Mouse (Mus musculus) adrenal gland, adult 2 months (tissue): Measurements from ENCODE around the gene Tmprss12. TPM values are rescaled to one million over a fixed set of nuclear protein-coding genes. Genes with fewer than 3 reads are reported as not detected.
"Not testable (repeated sequence)": the region's sequence is repeated elsewhere in the genome, so short reads cannot be mapped to it uniquely, and the experiment has no call there.

Experiments
- DNase-seq: peaks from one replicate; pipeline ENCODE4 v3.0.0; 2021
- polyA plus RNA-seq: library from polyadenylated mRNA; depleted of rRNA; stranded (reverse); fragments of >200 nt; gene quantifications from 2 replicates; pipeline ENCODE4 v1.2.3, GENCODE M21; 2012; rRNA removed
- total RNA-seq, 2 experiments: library from RNA; stranded (reverse); gene quantifications; 2 replicates each; pipeline ENCODE4 v1.2.3; 2021

Gene Tmprss12
- total and polyA plus RNA-seq, 3 experiments, result not detected

DNA sequence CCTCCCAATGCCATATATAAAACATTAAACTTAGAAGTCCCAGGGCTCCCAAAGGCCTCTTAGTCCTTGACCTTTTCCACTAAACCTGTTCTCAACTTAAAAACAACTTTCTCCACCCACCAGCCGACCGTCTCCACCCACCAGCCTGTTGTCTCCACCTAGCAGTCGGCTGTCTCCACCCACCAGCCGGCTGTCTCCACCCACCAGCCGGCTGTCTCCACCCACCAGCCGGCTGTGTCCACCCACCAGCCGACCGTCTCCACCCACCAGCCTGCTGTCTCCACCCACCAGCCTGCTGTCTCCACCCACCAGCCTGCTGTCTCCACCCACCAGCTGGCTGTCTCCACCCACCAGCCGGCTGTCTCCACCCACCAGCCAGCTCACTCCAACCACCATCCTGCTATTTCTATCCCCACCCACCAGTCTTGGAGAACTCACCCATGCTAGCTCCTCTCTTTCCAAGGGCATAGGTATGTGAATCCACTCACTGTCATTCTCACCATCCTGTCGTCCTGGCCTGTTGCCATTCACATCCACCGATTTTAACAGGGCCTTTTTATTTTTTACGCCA lies 43.5 kb downstream of the Tmprss12 start:
- DNase-seq, result no peak

DNA sequence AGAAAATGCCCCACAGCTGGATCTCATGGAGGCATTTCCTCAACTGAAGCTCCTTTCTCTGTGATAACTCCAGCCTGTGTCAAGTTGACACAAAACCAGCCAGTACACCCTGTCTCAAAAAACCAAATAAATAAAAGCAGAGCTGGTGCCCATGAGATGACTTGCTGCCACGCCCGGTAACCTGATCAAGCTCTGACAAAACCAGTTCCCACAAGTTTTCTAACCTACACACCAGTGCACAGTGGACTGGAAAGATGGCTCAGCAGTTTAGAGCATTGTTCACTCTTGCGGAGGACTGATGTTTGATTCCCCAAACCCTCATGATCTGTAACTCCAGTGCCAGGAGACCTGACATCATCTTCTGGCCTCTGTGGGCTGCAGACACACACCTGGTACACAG lies 44.6 kb downstream of the Tmprss12 start:
- DNase-seq, result no peak

DNA sequence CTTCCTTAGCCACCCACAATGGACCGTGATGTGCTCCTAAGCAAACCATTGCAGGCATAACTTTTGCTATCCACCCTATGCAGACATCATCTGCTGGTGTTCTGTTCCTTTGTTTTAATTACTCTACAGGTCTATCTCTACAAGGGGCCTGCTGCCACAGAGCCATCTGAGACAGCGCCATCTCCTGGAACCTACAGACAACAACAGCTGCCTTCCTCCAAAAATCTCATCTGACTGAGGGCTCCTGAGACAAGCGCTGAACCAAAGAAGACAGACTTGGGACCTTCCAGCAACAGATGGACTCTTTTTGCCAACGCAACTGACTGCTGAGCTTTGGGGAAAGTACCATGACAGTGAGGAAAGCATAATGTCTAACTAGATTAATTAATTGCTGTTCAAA lies 47.5 kb downstream of the Tmprss12 start:
- DNase-seq, result not testable (repeated sequence)

DNA sequence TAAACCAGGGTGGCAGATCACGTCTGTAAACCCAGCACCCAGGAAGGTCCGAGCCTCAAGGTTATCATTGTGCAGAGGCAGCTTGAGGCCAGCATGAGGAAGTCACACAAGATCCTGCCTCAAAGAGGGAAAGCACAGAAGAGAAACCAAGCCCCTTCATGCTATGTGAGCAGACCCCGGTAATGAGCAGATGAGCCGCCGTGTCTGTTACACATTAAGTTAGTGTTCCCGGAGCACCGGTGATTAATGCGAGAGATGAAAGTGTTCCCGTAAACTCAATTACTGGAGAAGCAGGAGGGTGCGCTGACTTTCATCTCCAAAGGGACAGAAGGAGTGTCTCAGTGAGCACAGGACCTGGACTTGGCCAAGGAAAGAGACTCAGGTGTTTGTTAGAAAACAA lies 48.7 kb downstream of the Tmprss12 start:
- not testable (repeated sequence) for DNase-seq

DNA sequence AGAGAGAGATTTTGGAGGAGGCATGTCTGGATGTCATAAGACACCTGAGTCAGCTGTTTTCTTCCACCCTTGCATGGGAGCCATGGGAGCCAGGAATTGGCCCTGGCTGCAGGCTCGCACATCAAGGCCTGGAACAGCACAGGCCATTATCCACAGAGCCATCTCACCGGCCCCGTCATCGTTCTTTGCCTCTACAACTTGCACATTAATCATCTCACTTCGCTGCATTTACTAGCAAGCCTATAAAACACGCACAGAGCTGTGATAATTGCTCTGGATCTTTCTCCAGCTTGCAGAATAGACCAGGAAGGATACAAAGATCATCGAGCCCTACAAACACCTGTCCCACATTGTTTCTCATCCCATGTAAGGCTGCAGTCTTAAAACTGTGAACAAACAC lies 50.1 kb downstream of the Tmprss12 start:
- DNase-seq, result no peak

DNA sequence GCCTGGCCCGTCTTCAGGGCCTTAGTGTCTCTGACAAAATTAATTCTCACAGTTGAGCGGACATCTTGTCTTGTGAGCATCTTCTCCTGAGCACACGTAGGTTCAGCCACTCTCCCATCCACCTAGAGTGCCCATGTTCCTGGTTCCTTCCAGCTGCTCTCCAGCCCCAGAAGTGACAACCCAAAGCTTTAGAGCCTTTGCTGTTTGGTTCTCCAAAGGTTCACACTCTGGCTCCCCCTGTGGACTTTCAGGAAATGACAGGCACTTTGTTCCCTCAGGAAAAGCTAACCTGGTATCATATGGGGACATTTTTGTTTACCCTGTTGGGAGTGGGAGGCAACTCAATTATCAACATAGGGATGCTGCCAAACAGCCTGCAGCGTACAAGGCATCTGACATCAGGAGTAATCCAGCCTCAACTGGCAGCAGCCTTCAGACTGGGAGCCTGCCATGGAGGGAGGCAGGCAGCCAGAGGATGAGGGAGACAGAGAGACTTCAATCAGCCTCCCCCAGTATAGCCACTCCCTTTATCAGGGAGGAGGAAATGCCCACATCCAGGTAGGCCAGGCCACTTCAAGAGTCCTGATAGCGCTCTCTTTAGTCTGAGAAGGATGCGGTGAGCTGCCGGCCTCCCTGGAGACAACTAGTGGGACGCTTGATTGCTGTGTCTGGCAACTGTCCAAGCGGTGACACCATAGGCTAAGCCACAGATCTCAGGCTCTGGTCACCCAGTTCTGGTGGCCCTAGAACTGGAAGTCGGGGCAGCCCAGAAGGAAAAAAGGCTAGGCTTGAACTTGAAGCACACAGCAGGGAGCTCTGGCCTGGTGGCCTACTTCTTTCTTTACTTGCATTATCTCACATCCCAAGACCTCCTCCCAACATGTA lies 51.7 kb downstream of the Tmprss12 start:
- DNase-seq, result not testable (repeated sequence)

DNA sequence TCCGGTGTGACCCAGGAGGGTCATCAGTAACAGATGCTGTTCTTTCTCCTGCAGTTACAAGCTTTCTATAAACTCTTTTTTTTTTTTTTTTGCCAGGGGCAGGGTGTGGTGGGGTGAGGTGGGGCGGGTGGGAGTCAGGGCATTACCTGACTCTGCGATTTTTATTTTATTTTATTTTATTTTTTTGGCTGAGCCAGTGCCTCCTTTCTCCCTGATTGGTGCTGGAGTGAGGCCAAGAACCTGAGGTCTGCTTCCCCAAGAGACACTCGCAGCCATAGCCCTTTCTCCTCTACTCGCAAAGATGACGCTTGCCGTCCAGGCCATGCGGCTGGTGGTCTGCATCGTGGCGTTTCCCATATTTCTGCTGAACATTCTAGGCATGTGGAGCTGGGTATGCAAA lies 54.0 kb downstream of the Tmprss12 start, which contains the start of gene Mettl7a3:
Gene Mettl7a3, plus strand, starts transcription at position 301 of the 400 bp plus-strand sequence.
- DNase-seq, result no peak

DNA sequence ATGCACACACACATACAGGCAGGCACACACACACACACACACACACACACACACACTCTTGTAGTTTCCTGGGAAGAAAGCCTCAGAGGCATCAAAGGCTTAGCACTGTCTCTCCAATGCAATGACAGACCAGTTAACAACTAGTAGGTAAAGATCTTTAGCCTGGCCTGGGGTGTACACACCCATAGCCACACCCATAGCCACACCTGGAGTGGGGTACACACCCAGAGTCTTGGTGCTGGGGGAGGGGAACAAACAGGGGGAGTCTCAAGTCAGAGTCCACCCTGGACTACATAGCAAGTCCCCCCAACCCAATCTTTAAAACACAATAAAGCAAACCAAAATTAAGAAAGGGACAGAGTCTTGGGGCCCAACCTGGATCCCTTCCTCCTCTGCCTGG lies 56.7 kb downstream of the Tmprss12 start:
- not testable (repeated sequence) for DNase-seq

DNA sequence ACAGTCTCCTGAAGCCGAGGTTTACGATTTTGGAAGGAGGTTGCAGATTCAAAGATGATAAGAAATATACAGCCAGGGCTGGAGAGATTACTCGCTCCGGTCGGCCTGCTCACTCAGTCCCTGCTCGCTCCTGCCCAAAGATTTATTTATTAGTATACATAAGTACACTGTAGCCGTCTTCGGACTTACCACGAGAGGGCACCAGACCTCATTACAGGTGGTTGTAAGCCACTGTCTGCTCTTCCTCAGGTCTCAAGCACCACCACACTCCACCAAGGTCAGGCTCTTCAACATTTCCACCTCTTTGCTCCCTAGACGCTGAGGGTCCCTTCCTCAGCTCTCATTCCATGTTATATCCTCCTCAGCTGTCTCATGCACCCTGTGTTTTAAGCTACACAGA lies 57.2 kb downstream of the Tmprss12 start:
- peak; percentile 46 for DNase-seq

DNA sequence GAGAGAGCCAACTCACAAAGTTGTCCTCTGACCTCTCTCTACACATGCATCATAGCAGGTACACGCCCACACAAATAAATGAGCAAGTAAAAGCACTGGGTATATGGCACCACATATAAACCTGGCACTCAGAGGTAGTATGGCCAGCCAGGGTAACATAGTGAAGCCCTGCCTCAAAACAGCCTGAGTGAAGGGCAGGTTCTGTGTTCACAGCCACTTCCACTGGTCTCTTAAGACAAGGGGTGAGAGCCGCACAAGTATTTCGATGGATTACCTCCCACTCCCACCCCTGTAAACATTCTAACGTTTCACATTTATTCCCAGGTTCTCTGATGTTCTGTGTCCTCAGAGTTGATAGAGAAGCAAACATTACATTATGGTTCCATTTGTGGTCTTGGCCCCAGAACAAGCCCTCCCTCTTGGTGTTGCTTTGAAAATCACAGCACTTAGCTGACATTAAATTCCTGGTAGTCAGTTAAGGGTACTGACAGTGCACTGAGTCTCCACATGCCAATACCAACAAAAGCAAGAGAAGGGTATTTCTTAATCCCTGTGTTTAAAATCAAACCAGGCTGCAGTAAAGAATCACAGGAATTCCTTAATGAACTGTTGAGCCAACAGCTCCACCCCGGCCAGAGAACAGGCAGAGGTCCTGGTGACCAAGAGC lies 60.8 kb downstream of the Tmprss12 start:
- not testable (repeated sequence) for DNase-seq

Other genes starting within 250 kb of the Tmprss12 start
- gene Dip2b, start 242.2 kb upstream of the Tmprss12 start, total RNA-seq, result 10 to 100 TPM; 13.8 to 14.6 TPM
- 3.4 and 4.7 TPM in 2 replicates for gene Dip2b, start 242.2 kb upstream of the Tmprss12 start, polyA plus RNA-seq
- 10 to 100 TPM; 51.9 to 88.4 TPM for gene Atf1, start 53.0 kb upstream of the Tmprss12 start, total RNA-seq
- 43.6 and 61.8 TPM in 2 replicates for gene Atf1, start 53.0 kb upstream of the Tmprss12 start, polyA plus RNA-seq
- 100 to 1,000 TPM; 117 to 142 TPM for gene Mettl7a1, start 23.3 kb downstream of the Tmprss12 start, total RNA-seq
- 69.8 and 78.4 TPM in 2 replicates for gene Mettl7a1, start 23.3 kb downstream of the Tmprss12 start, polyA plus RNA-seq
- gene Mettl7a3, start 54.1 kb downstream of the Tmprss12 start, total RNA-seq, result under 1 TPM in 1 of 2 experiments, not detected in 1; 0.63 TPM
- 0.13 and 0.16 TPM in 2 replicates for gene Mettl7a3, start 54.1 kb downstream of the Tmprss12 start, polyA plus RNA-seq
- gene Methig1, start 72.3 kb downstream of the Tmprss12 start, total RNA-seq, result under 1 TPM; 0.45 to 0.52 TPM
- gene Methig1, start 72.3 kb downstream of the Tmprss12 start, polyA plus RNA-seq, result 0.16 TPM in 1 of 2 replicates, not detected in the other
- gene Mettl7a2, start 72.4 kb downstream of the Tmprss12 start, total RNA-seq, result 1 to 10 TPM in 1 of 2 experiments, under 1 TPM in 1; 0.78 to 3.6 TPM
- gene Mettl7a2, start 72.4 kb downstream of the Tmprss12 start, polyA plus RNA-seq, result not detected in 2 replicates
- under 1 TPM in 1 of 2 experiments, not detected in 1; 0.69 TPM for gene Higd1c, start 83.7 kb downstream of the Tmprss12 start, total RNA-seq
- 0.28 TPM in 1 of 2 replicates, not detected in the other for gene Higd1c, start 83.7 kb downstream of the Tmprss12 start, polyA plus RNA-seq
- not detected for gene Gm5475, start 141.3 kb downstream of the Tmprss12 start, total RNA-seq
- 0.06 and 0.19 TPM in 2 replicates for gene Gm5475, start 141.3 kb downstream of the Tmprss12 start, polyA plus RNA-seq
- gene Slc11a2, start 144.2 kb downstream of the Tmprss12 start, total RNA-seq, result 100 to 1,000 TPM; 116 to 132 TPM
- 55.2 and 65.0 TPM in 2 replicates for gene Slc11a2, start 144.2 kb downstream of the Tmprss12 start, polyA plus RNA-seq
- 100 to 1,000 TPM; 172 to 181 TPM for gene Letmd1, start 188.2 kb downstream of the Tmprss12 start, total RNA-seq
- 118 and 132 TPM in 2 replicates for gene Letmd1, start 188.2 kb downstream of the Tmprss12 start, polyA plus RNA-seq
- gene Csrnp2, start 214.7 kb downstream of the Tmprss12 start, total RNA-seq, result 1 to 10 TPM; 5.6 to 5.8 TPM
- 4.2 and 4.3 TPM in 2 replicates for gene Csrnp2, start 214.7 kb downstream of the Tmprss12 start, polyA plus RNA-seq